Mouse (Mus musculus): ENCODE results near the gene Aldh3a1.
"Not testable (repeated sequence)": the region's sequence is repeated elsewhere in the genome, so short reads cannot be mapped to it uniquely, and the experiment has no call there.

Aldh3a1 gene

GRCm38 (mm10) chr11:61207487-61208246 is at the start of gene Aldh3a1:
TSS of gene Aldh3a1 (plus strand) at chr11:61207537.
- peak; percentile 40 for DNase-seq (ENCODE audit: low spot score)

GRCm38 (mm10) chr11:61158141-61158540 is 49.2 kb upstream of the Aldh3a1 start:
- DNase-seq (ENCODE audit: low spot score): no peak

GRCm38 (mm10) chr11:61159796-61160732 is 47.3 kb upstream of the Aldh3a1 start:
- DNase-seq (ENCODE audit: low spot score): no peak

DNA sequence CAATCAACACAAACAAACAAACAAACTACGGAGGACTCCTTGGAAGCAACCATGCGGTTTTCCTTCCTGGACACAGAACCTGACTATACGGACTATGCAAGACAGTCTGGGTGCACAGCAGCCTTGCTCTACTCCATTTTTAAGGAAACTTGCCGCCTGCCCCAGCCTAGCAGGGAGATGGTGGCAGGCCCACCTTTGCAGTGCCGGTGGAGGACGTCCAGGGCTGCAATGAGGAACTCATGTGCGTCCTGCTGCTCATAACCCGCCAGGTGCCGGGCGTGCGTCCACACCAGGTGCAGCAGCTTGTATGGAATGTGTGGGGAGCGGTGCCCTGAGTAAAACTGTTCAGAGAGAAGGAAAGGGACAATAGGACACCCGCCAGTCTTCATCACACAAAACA is 46.2 kb upstream of the Aldh3a1 start:
- no peak for DNase-seq (ENCODE audit: low spot score)

- DNase-seq (ENCODE audit: low spot score): no peak
Measured at GRCm38 (mm10) chr11:61162776-61163175, 44.6 kb upstream of the Aldh3a1 start.

DNA sequence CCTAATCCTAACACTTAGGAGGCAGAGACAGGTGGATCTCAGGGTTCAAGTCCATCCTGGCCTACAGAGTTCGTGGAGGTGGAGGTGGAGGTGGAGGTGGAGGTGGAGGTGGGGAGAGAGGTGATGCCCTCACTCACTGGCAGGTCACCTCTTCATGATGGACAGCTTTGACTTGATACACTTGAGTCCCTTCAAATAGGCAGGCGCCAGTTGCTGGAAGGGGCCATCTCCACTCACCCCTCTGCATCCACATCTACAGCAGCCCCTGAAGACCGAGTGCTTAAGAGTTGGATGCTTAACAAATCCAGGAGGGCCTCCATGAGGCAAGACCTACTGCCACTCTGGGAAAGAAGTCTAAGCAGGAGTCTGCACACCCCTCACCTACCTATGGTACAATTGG is 44.0 kb upstream of the Aldh3a1 start:
- DNase-seq (ENCODE audit: low spot score): no peak

DNA sequence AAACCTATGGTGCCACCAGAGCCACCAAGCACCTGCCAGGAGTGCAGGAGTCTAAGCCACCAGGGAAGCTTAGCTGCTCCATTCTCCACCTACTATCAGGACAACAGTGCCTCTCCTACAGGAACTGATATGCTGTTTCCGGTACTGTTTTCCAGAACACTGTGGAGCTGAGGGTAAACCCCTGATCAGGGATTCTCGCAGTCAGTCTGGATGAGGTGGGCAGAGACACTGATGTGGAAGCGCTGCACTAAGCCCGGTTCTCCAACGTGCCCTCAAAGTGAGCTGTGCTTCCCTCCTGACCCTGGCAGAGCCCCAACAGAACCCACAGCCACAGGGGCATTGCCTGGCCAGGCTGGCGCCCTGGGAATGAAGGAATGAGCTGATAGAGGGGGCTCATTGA is 43.0 kb upstream of the Aldh3a1 start:
- no peak for DNase-seq (ENCODE audit: low spot score)

DNA sequence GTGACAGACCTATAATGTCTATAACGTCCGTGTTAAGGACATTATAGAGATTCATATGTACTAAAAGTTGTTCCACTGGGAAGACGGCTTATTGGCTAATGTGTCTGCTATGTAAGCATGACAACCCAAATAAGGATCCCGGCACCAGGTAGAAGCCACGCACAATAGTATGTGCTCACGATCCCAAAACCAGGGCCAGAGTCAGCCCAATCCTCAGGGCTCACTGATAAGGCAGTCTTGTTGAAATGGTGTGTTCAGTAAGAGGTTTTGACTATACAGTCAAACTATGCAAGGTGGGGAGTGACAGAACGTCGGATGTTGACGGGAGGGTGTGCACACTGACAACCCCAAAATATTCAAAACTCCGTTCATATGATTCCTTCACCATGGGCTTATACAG is 42.5 kb upstream of the Aldh3a1 start:
- no peak for DNase-seq (ENCODE audit: low spot score)

GRCm38 (mm10) chr11:61170184-61170583 is 37.2 kb upstream of the Aldh3a1 start:
- DNase-seq (ENCODE audit: low spot score): no peak

DNA sequence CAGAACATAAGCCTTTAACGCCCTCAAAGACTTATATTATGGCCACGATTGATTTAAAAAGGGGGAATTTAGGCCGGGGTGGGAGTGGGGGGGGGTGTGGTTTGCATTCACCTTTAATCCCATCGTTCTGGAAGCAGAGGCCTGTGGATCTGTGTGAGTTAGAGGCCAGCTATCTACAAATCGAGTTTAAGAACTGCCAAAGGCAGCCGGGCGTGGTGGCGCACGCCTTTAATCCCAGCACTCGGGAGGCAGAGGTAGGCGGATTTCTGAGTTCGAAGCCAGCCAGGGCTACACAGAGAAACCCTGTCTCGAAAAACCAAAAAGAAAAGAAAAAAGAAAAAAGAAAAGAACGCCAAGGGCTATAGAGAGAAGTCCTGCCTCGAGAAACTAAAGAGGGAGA is 33.9 kb upstream of the Aldh3a1 start:
- not testable (repeated sequence) for DNase-seq (ENCODE audit: low spot score)

GRCm38 (mm10) chr11:61174291-61174820 is 33.0 kb upstream of the Aldh3a1 start:
- peak; percentile 52 for DNase-seq (ENCODE audit: low spot score)

DNA sequence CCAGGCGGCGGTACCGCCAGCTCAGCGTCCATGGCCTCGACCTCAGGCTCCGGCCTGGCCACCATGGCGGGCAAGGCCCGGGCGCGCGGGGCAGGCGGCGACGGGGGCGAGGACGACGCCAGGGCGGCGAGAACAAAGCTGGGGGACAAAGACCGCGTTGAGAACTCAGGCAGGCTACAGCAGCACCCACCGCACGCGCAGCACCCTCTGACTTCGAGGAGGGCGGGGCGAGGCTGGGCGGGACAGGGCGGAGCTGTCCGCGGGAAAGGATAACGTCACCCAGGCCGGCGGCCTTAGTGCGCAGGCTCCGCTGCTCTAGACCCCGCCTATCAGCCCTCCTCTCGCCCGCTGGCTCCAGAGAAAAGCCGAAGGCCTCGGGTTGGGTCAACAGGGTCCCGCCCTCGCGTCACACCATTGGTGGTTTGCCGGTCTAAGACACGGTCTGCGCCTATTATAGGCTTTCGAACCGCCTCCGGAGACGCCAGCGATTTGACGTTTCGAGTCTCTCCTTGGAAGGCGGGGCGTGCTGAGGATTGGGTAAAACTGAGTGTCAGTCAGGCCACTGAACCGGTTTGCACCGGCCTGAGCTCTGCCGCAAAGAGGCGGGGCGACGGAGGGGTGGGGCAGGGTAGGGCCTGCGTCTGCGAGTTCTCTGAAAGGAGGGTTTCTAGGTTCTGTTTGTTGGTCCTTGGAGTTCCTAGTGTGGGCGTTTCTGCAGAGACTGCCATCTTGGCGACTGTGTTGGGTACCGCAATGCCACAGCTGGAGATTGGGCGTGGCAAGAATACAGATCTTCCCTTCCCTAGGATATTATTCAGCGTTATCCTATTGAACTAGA is 32.3 kb upstream of the Aldh3a1 start, which contains the start of gene Usp22:
Gene Usp22, minus strand, starts transcription at position 235 of the 838 bp plus-strand sequence.
- DNase-seq (ENCODE audit: low spot score): peak; percentile 100

DNA sequence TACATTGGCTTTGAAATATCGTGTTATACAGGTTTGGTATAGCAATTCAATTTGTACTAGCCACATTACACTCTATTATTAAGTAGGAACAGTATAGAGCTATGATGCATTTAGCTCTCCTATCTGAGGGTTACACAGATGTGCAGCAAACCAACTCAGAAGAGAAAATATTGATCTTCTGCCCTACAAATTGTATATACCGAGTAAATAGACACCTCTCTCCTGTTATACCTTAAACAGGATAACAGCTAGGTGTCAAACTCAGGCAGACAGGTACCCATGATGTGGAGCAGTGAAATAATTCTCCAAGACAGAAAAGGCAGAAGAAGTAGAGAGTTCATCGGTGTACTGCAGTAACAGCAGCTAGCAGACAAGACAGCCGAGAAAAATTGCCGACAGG is 31.6 kb upstream of the Aldh3a1 start:
- DNase-seq (ENCODE audit: low spot score): no peak

DNA sequence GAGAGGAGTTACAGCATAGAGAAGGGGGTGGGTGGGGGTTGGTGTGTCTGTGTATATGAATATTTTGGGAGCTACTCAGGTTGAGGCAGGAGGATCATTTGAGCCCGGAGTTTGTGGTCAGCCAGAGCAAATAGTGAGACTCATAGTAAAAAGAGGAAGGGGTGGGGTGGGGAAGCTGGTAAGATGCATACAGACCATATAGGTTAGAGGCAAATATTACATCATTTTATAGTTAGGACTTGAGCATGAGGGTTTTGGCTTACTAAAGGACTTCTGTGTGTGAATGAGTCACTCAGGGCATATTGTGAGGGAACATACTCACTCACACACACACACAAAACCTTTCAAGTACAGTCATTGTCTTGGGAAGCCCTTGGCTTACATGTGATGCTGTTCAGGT is 31.0 kb upstream of the Aldh3a1 start:
- no peak for DNase-seq (ENCODE audit: low spot score)

- no peak for DNase-seq (ENCODE audit: low spot score)
Measured at GRCm38 (mm10) chr11:61180361-61180760, 27.0 kb upstream of the Aldh3a1 start.

DNA sequence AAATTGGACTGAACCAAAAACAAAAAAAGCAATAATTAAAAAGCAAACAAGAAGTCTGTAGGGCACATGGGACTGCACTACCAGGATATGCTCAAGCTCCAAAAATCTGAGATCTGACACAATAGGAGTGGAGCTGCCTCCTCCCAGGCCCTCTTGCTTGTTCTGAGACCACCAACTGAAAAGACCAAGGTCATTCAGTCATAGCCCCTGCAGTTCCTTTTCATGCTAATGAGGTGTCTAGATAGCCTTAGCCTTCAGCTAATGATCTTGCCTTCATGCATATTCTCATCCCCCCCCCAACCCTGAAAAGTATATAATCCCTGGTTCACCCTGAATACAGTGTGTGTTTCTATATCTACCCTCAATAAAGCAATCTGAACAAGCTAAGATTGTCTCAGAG is 25.7 kb upstream of the Aldh3a1 start:
- no peak for DNase-seq (ENCODE audit: low spot score)

GRCm38 (mm10) chr11:61183820-61184219 is 23.5 kb upstream of the Aldh3a1 start:
- DNase-seq (ENCODE audit: low spot score): no peak

- no peak for DNase-seq (ENCODE audit: low spot score)
Measured at GRCm38 (mm10) chr11:61190776-61191175, 16.6 kb upstream of the Aldh3a1 start.

DNA sequence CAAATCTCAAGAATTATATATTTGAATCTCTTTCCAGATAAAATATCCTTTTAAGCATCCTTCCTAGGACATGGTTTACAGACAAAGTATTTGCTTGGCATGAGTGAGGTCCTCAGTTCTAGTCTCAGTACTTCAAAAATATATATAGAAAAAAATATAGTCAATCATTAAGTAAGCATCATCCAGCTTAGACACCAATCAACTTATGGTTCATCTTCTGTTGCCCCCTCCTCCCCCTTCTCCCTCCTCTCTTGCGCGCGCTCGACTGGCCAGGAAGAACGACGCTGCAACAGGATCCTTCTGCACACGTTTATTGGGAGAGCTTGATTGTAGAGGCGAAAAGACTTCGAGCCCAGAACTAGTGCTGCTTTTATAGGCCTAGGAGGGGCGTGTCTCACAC is 15.2 kb upstream of the Aldh3a1 start:
- DNase-seq (ENCODE audit: low spot score): not testable (repeated sequence)

- DNase-seq (ENCODE audit: low spot score): no peak
Measured at GRCm38 (mm10) chr11:61192779-61193178, 14.6 kb upstream of the Aldh3a1 start.

GRCm38 (mm10) chr11:61193392-61193791 is 13.9 kb upstream of the Aldh3a1 start:
- DNase-seq (ENCODE audit: low spot score): peak; percentile 86

Measured in adipocyte (in vitro differentiated cells).